Mouse (Mus musculus) spleen, adult 2 months (tissue): ENCODE results near the gene Acp6.

ENCODE experiments used
- CTCF ChIP-seq: fragments of 200-500 bp; IDR thresholded peaks from 2 replicates; pipeline ENCODE4 v1.5.1; 2011; ENCODE audit warnings: mild to moderate bottlenecking, inconsistent platforms; ENCODE audit not compliant: insufficient read depth, insufficient read length, insufficient replicate concordance; ENCODE audit errors: extremely low read depth
- POLR2A ChIP-seq: fragments of 200-500 bp; IDR thresholded peaks from 2 replicates; pipeline ENCODE4 v1.6.1; 2011; ENCODE audit warnings: low read depth, low read length, inconsistent platforms

DNA sequence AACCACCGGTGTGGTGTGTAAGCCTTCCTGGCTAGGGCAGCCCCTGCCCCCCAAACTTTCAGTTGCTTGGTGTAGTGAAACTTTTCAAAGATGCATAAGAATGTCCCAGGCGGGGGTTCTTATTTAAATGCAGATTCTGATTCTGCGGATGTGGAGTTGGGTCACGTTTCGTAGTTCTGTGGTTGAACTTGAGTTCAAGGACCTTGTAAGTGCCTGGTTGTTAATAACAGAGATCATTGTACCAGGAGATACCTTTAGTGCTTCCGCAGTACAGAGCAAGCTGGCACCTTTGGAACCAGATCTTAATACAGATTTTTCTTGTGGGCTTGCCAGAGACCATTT, 903 bp downstream of the Acp6 start:
- no peak for TF ChIP-seq POLR2A
- no peak for TF ChIP-seq CTCF
